Mouse (Mus musculus): Measurements from ENCODE around the gene Mllt11. TPM values are rescaled to one million over a fixed set of nuclear protein-coding genes. Genes with fewer than 3 reads are reported as not detected.

Gene Mllt11
- polyA plus RNA-seq, 1 experiment from 2014 or later: 11.8 TPM

GRCm38 (mm10) chr3:95240900-95241299, 8.9 kb upstream of the Mllt11 start:
- Histone ChIP-seq H3K9ac (ENCODE audit: low read length) (peak overlapping the region; percentile 38; the same call in 1 of the 2 replicates), H3K27me3 (ENCODE audit: control insufficient read depth, insufficient read depth, low read length) (no peaks in the 10 kb centered on the region), H3K27ac (replicated peaks) (no peak overlapping the region), H3K9me3 (ENCODE audit: control insufficient read depth, low read length) (no peaks in the 10 kb centered on the region), H3K4me1 (replicated peaks; ENCODE audit: control insufficient read depth, insufficient read depth) (no peaks in the 10 kb centered on the region), H3K4me3 (ENCODE audit: low read depth, low read length) (no peak overlapping the region), H3K36me3 (ENCODE audit: control insufficient read depth, insufficient read depth, low read length) (peaks cover 8% of the 10 kb centered on the region; the same call in 1 of the 2 replicates), H3K4me2 (replicated peaks; ENCODE audit: low read depth) (no peak overlapping the region)
- ATAC-seq (ENCODE audit: low FRiP score, low TSS enrichment): no peak
- TF ChIP-seq CTCF (IDR thresholded peaks at IDR 0.05; ENCODE audit: low read depth) (no peak), EP300 (optimal IDR thresholded peaks at IDR 0.05) (no peak)
- 39% methylated on average over 17 of the region's 17 CpGs for WGBS
- no peak for DNase-seq (ENCODE audit: low spot score)

DNA sequence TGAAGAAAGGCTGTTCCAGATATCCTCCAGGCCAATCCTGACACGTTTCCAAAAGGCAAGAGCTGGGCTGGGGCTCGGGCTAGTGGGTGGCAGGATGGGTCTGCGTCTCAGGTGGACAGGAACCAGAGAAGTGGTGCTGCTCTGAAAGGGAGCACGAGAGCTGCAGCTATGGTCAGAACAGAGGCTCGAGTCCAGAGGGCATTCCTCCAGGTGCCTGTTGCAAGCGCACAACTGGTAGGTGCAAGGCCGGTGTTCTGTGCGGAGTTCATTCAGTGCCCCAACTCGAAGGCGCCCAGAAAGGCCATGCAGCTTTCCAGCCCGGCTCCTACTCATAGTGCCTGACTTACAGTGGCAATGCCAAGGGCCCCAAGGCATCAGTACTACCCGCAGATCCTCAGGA, 8.0 kb upstream of the Mllt11 start:
- ATAC-seq (ENCODE audit: low FRiP score, low TSS enrichment) (no peak), DNase-seq (ENCODE audit: low spot score) (no peak)
- H3K4me3 ChIP-seq (ENCODE audit: low read depth, low read length): no peak overlapping the region
- no peak overlapping the region for H3K9ac ChIP-seq (ENCODE audit: low read length)
- H3K9me3 ChIP-seq (ENCODE audit: control insufficient read depth, low read length): no peaks in the 10 kb centered on the region
- H3K4me1 ChIP-seq (replicated peaks; ENCODE audit: control insufficient read depth, insufficient read depth): no peaks in the 10 kb centered on the region
- H3K27ac ChIP-seq (replicated peaks): no peak overlapping the region
- H3K27me3 ChIP-seq (ENCODE audit: control insufficient read depth, insufficient read depth, low read length): no peaks in the 10 kb centered on the region
- H3K36me3 ChIP-seq (ENCODE audit: control insufficient read depth, insufficient read depth, low read length): peaks cover 15% of the 10 kb centered on the region
- WGBS: 83% methylated on average over 12 of the region's 12 CpGs
- no peak for TF ChIP-seq EP300 (optimal IDR thresholded peaks at IDR 0.05)
- TF ChIP-seq CTCF (IDR thresholded peaks at IDR 0.05; ENCODE audit: low read depth): no peak
- no peak overlapping the region for H3K4me2 ChIP-seq (replicated peaks; ENCODE audit: low read depth)

GRCm38 (mm10) chr3:95239022-95239421, 7.1 kb upstream of the Mllt11 start:
- TF ChIP-seq EP300 (optimal IDR thresholded peaks at IDR 0.05) (no peak), CTCF (IDR thresholded peaks at IDR 0.05; ENCODE audit: low read depth) (peak; percentile 27)
- 84% methylated on average over 6 of the region's 6 CpGs for WGBS
- Histone ChIP-seq H3K9me3 (ENCODE audit: control insufficient read depth, low read length) (no peaks in the 10 kb centered on the region), H3K4me1 (replicated peaks; ENCODE audit: control insufficient read depth, insufficient read depth) (no peaks in the 10 kb centered on the region), H3K9ac (ENCODE audit: low read length) (no peak overlapping the region), H3K4me2 (replicated peaks; ENCODE audit: low read depth) (no peak overlapping the region), H3K36me3 (ENCODE audit: control insufficient read depth, insufficient read depth, low read length) (peaks cover 20% of the 10 kb centered on the region), H3K27me3 (ENCODE audit: control insufficient read depth, insufficient read depth, low read length) (no peaks in the 10 kb centered on the region), H3K4me3 (ENCODE audit: low read depth, low read length) (no peak overlapping the region), H3K27ac (replicated peaks) (no peak overlapping the region)
- ATAC-seq (ENCODE audit: low FRiP score, low TSS enrichment) (no peak), DNase-seq (ENCODE audit: low spot score) (no peak)

GRCm38 (mm10) chr3:95237541-95238099, 5.6 kb upstream of the Mllt11 start:
- H3K27me3 ChIP-seq (ENCODE audit: control insufficient read depth, insufficient read depth, low read length): no peaks in the 10 kb centered on the region
- TF ChIP-seq EP300 (optimal IDR thresholded peaks at IDR 0.05) (no peak), CTCF (IDR thresholded peaks at IDR 0.05; ENCODE audit: low read depth) (no peak)
- H3K9ac ChIP-seq (ENCODE audit: low read length): no peak overlapping the region
- peak; percentile 27; the same call in 1 of the 2 replicates for ATAC-seq (ENCODE audit: low FRiP score, low TSS enrichment)
- no peak overlapping the region for H3K4me2 ChIP-seq (replicated peaks; ENCODE audit: low read depth)
- H3K9me3 ChIP-seq (ENCODE audit: control insufficient read depth, low read length): no peaks in the 10 kb centered on the region
- H3K36me3 ChIP-seq (ENCODE audit: control insufficient read depth, insufficient read depth, low read length): peaks cover 22% of the 10 kb centered on the region
- H3K27ac ChIP-seq (replicated peaks): no peak overlapping the region
- H3K4me3 ChIP-seq (ENCODE audit: low read depth, low read length): no peak overlapping the region
- no peaks in the 10 kb centered on the region for H3K4me1 ChIP-seq (replicated peaks; ENCODE audit: control insufficient read depth, insufficient read depth)
- no peak for DNase-seq (ENCODE audit: low spot score)
- 74% methylated on average over 8 of the region's 8 CpGs for WGBS

- H3K27ac ChIP-seq (replicated peaks): no peak overlapping the region
- TF ChIP-seq CTCF (IDR thresholded peaks at IDR 0.05; ENCODE audit: low read depth) (no peak), EP300 (optimal IDR thresholded peaks at IDR 0.05) (no peak)
- DNase-seq (ENCODE audit: low spot score): no peak
- no peak for ATAC-seq (ENCODE audit: low FRiP score, low TSS enrichment)
- H3K4me2 ChIP-seq (replicated peaks; ENCODE audit: low read depth): no peak overlapping the region
- H3K4me1 ChIP-seq (replicated peaks; ENCODE audit: control insufficient read depth, insufficient read depth): peaks cover 3% of the 10 kb centered on the region
- no peak overlapping the region for H3K4me3 ChIP-seq (ENCODE audit: low read depth, low read length)
- peaks cover 30% of the 10 kb centered on the region for H3K36me3 ChIP-seq (ENCODE audit: control insufficient read depth, insufficient read depth, low read length)
- no peak overlapping the region for H3K9ac ChIP-seq (ENCODE audit: low read length)
- H3K27me3 ChIP-seq (ENCODE audit: control insufficient read depth, insufficient read depth, low read length): no peaks in the 10 kb centered on the region
- WGBS: 82% methylated on average over 23 of the region's 23 CpGs
- H3K9me3 ChIP-seq (ENCODE audit: control insufficient read depth, low read length): no peaks in the 10 kb centered on the region
Measured at GRCm38 (mm10) chr3:95235386-95236301, 3.7 kb upstream of the Mllt11 start.
